Mouse (Mus musculus): ENCODE results near the gene Fam20a. TPM values are rescaled to one million over a fixed set of nuclear protein-coding genes. Genes with fewer than 3 reads are reported as not detected.

Fam20a gene
- total RNA-seq, 2 experiments from 2014 or later: 8.5 to 10.1 TPM

DNA sequence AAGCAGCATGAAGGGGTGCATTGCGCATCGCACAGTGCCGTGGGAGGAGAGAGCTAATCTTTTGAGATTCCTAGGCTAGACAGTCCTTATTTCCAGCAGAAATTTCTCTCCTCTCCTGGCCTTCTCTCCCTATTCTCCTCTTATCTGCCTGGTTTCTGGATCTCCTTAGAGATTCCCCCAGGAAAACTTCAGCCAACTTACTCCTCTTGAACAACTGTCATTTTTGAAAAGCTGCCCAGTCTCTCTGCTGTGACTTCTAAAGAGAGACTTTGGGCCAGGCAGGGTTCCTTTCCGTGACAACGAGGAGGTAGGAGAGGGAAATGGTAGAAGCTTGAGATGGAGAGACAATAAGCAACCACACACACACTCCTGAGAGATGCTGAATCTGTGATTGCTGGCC, 4.6 kb downstream of the Fam20a start:
- DNase-seq (ENCODE audit: low spot score in 2 of 2): no peak

GRCm38 (mm10) chr11:109716981-109717380, 5.1 kb downstream of the Fam20a start:
- no peak for DNase-seq (ENCODE audit: low spot score in 2 of 2)

DNA sequence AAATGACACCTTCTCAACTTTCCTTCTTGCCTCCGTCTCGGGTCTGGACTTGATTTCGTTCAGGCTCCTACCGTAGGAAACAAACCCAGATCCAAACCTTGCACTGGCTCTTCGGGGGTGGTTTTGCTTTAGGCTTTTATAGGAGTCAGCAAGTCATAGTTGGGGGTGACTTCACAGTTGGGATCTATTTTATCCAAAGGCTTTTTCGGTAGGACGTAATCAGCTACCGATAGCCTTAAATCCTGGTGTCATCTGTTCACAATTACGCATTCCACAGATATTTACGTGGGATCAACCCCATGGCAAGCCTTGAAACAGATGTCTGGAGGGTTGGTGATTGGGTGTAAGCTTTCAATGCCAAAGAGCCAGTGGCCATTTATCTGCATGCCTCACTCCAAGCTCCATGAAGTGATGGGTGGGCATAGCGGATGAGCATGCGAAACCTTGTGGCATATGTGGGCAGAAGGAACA, 6.7 kb downstream of the Fam20a start:
- no peak for DNase-seq (ENCODE audit: low spot score in 2 of 2)

- DNase-seq (ENCODE audit: low spot score in 2 of 2): peak in 1 of 2 experiments; percentile 31
Observed at GRCm38 (mm10) chr11:109714341-109715247, 7.5 kb downstream of the Fam20a start.

DNA sequence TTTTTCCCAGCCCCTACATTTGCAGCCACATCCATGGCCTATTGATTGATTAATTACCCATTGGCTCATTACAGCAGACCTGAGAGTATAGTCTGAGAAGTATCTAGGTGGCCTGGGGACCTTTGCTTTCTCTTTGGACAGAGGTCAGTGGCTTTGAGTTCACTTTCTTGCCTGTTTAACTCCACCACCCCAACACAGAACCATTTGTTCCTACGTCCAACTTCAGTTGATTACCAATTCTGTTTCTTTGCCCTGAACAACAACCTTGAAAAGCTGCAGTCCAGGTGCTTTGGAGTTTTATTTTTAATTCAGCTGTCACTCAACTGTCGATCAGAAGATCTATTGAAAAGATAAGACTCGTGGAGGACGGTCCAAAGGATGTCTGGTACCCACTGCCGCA, 12.6 kb downstream of the Fam20a start:
- DNase-seq (ENCODE audit: low spot score in 2 of 2): no peak

DNA sequence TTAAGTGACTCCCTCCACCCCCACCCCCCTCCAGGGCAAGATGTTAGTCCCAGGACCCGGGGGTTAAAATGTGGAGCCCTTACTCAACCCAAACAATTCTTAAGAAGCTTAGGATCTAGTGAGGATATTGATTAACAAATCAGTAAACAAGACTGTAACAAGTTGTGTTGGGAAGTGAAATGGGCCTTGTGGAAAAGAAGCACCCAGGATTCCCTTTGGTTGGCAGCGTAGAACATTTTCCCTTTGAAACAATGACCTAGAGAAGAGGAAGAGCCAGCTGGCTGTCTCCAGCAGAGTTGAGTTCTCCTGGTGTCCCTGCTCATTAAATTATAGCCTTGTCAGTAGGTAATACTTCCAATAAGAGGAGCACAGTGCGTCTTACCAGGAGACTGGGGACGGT, 13.3 kb downstream of the Fam20a start:
- no peak for DNase-seq (ENCODE audit: low spot score in 2 of 2)

DNA sequence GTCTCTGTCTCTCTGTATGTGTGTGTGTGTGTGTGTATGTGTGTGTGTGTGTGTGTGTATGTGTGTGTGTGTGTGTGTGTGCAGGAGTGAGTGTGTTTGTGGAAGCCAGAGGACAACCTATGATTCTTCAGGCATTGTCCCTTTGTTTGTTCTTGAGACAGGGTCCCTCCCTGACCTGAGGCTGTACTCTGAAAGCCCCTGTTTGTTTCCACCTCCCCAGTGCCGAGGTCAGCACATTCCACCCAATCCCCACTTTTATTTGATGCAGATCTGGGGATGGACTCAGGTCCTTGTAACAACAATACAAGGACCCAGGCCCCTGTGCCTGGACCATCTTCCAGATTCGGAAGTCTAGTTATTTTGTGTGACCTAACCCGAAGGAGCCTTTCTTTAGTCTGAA, 14.6 kb downstream of the Fam20a start:
- no peak for DNase-seq (ENCODE audit: low spot score in 2 of 2)

GRCm38 (mm10) chr11:109706586-109706985, 15.5 kb downstream of the Fam20a start:
- no peak for DNase-seq (ENCODE audit: low spot score in 2 of 2)

GRCm38 (mm10) chr11:109706055-109706412, 16.0 kb downstream of the Fam20a start:
- no peak for DNase-seq (ENCODE audit: low spot score in 2 of 2)

- DNase-seq (ENCODE audit: low spot score in 2 of 2): no peak
Observed at GRCm38 (mm10) chr11:109705336-109706054, 16.6 kb downstream of the Fam20a start.

DNA sequence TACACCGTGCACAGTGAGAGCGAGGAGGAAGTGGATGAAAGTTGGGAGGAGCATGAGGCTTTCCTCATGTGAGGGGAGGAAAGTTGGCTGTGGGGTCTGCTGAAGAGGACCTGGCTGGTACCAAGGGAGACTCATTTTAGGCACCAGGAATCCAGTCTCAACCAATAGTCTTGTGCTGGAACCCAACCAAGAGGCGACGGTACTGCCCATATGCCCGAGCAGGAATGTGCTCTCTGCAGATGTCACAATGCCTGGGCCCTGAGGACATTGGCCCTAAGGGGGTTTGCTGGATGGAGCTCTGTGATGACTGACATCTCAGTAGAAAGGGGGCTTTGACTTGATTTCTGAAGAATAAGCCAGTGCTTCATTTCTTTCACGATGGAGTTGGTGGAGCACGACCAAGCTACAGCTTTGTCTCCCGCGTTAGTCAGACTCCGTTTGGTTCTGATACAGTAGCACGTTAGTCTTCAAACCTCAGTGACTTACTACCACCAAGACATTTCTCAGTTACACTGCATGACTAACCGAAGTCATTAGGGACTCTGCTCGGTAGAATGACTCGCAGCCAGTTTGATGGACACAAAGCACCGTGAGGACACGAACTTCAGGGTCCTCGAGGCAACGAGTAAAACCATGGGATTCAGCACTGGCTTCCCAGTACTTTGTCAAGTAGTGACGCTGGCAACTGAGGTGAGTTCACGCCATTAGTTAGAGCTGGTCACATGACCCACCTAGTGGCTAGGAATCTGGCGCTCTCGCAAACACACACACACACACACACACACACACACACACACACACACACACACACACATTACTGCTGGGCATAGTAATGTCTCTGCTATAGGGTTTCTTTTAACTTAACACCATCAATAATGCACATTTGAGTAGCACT, 17.5 kb downstream of the Fam20a start:
- DNase-seq (ENCODE audit: low spot score in 2 of 2): no peak

DNA sequence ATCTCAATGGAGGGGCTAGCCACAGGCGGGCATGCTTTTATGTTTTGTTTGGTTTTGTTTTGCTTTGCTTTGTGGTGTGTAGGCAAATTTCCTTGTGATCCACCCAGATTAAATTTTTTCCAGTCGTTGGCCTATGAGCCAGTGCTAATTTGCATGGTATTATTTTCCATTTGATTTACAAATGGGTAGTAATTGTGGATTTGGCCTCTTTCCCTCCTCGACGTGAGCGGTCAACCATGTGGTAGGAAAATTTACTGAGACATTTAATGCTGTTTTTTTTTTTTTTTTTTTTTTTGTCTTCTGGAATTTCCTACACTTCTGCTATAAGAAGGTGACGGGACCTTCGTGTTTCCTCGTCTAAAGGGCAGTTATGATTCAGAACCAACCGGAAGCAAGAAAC, 18.2 kb downstream of the Fam20a start:
- DNase-seq (ENCODE audit: low spot score in 2 of 2): no peak

DNA sequence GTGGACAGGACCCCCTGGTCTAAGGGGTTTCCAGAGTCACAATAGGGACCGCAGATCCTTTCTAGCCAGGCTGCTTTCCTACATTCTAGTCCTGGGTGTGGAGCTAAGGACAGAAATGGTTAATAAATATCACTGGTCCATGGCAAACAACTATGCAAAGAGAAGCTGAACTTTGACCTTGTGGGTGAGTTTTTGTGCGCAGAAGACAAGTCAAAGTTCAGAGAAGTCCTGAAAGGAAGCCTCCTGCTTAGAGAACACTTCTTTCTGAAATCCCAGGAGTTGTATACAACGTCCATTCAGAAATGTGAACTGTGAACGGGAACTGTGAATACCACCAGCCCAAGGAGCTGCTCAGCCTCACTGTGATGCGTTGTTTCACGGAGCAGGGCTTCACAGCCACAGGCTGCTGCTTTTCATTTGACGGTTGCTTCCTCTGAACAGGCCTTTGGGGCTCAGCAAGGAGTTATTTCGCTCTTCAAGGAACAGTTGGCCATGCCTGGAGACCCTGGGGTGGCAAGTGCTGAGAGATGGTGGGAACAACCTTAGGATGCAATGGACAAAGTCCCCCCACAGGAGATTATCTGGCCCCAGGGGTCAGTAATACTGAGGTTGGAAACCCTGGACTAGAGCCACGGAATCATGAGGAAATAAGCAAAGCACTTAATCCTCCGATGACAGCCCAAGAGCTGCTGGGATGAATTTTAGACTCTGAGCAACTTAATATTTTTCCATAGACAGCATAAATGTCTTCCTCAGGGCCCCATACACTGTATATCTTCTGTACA, 19.9 kb downstream of the Fam20a start:
- DNase-seq (ENCODE audit: low spot score in 2 of 2): no peak

GRCm38 (mm10) chr11:109700761-109701160, 21.3 kb downstream of the Fam20a start:
- DNase-seq (ENCODE audit: low spot score in 2 of 2): no peak

GRCm38 (mm10) chr11:109699784-109700183, 22.3 kb downstream of the Fam20a start:
- no peak for DNase-seq (ENCODE audit: low spot score in 2 of 2)

DNA sequence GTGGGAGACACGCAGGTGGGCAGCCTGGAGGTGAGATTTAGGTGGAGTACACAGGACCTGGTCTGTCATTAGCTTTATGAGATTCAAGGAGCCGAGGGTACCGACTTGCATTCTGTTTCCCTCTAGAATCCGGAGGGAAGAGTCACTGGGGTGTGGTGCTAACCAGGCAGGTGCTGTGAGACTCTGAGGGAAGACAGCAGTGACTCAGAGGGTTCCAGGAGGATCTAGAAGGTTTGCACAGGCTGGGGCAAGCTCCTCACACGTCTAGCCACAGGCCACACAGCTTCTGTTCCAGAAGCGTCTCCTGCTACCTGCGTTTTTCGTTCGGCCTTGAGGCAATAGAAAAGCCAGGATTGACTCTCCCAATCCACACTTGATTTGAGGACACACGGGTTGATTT, 23.3 kb downstream of the Fam20a start:
- no peak for DNase-seq (ENCODE audit: low spot score in 2 of 2)

- DNase-seq (ENCODE audit: low spot score in 2 of 2): no peak
Observed at GRCm38 (mm10) chr11:109697089-109697643, 24.9 kb downstream of the Fam20a start.

GRCm38 (mm10) chr11:109696519-109696918, 25.6 kb downstream of the Fam20a start:
- DNase-seq (ENCODE audit: low spot score in 2 of 2): no peak

- DNase-seq (ENCODE audit: low spot score in 2 of 2): peak in 1 of 2 experiments; percentile 54
Observed at GRCm38 (mm10) chr11:109692737-109693136, 29.3 kb downstream of the Fam20a start.

GRCm38 (mm10) chr11:109689539-109689938, 32.5 kb downstream of the Fam20a start:
- DNase-seq (ENCODE audit: low spot score in 2 of 2): no peak
